Comparison of ENCODE assay signal across 23 mouse cellular contexts in genomic region chr11:120032052-120032451, GRCm38 (mm10). TPM values are rescaled to one million over a fixed set of nuclear protein-coding genes. Genes with fewer than 3 reads are reported as not detected.
DNase-seq lines count a peak whose midpoint lies in the region; ATAC-seq and TF ChIP-seq lines count a peak whose summit lies in the region.
"Had no signal": no experiment of that assay in that cellular context is flagged by ENCODE, and none has a peak within 500 bp of the region (broad histone marks: within the 10 kb centered on the region; RNA-seq: fewer than 3 reads in every experiment).

No protein-coding gene starts in this region.

- no peak for ATAC-seq in hindbrain, embryonic 13.5 days (ENCODE audit: low FRiP score)
- ATAC-seq in hindbrain, embryonic 14.5 days (ENCODE audit: low FRiP score): no peak
- ATAC-seq in lung, postnatal 0 days: peak; percentile 19; the same call in 1 of the 2 replicates
- ATAC-seq in intestine, embryonic 16.5 days: no peak; the same call in 1 of the 2 replicates
- ATAC-seq: forebrain, embryonic 14.5 days; Patski had no signal

- 67% methylated on average over 8 of the region's 8 CpGs for WGBS in hindbrain, embryonic 13.5 days
- WGBS in hindbrain, embryonic 14.5 days: 62% methylated on average over 8 of the region's 8 CpGs
- WGBS in lung, postnatal 0 days: 40% methylated on average over 8 of the region's 8 CpGs
- 38% methylated on average over 8 of the region's 8 CpGs for WGBS in intestine, embryonic 16.5 days

- no peak for TF ChIP-seq EP300 in lung, postnatal 0 days (IDR thresholded peaks at IDR 0.05)

- H3K9me3 ChIP-seq in hindbrain, embryonic 13.5 days: no peaks in the 10 kb centered on the region
- H3K9me3 ChIP-seq in hindbrain, embryonic 14.5 days (ENCODE audit: control insufficient read depth, low read length): no peaks in the 10 kb centered on the region
- H3K9me3 ChIP-seq in lung, postnatal 0 days (ENCODE audit: low read length): no peaks in the 10 kb centered on the region
- no peaks in the 10 kb centered on the region for H3K9me3 ChIP-seq in intestine, embryonic 16.5 days (ENCODE audit: control insufficient read depth, low read length)
- H3K9me3 ChIP-seq: G1E; liver, embryonic 13.5 days; neural tube, embryonic 15.5 days had no signal

- TF ChIP-seq CTCF in lung, postnatal 0 days (IDR thresholded peaks at IDR 0.05): no peak

- no peaks in the 10 kb centered on the region for H3K27me3 ChIP-seq in hindbrain, embryonic 13.5 days
- H3K27me3 ChIP-seq in hindbrain, embryonic 14.5 days (ENCODE audit: control insufficient read depth, insufficient read depth, low read length): no peaks in the 10 kb centered on the region
- no peaks in the 10 kb centered on the region for H3K27me3 ChIP-seq in lung, postnatal 0 days (replicated peaks; ENCODE audit: insufficient read depth, low read length)
- H3K27me3 ChIP-seq in intestine, embryonic 16.5 days (replicated peaks; ENCODE audit: control insufficient read depth, insufficient read depth, low read length): no peaks in the 10 kb centered on the region
- H3K27me3 ChIP-seq: liver, embryonic 13.5 days; neural tube, embryonic 15.5 days; Patski had no signal

- H3K4me1 ChIP-seq in hindbrain, embryonic 13.5 days (replicated peaks): peaks cover 25% of the 10 kb centered on the region
- H3K4me1 ChIP-seq in hindbrain, embryonic 14.5 days (replicated peaks; ENCODE audit: control insufficient read depth, insufficient read depth, low read length): no peaks in the 10 kb centered on the region
- H3K4me1 ChIP-seq in lung, postnatal 0 days (ENCODE audit: insufficient read depth, low read depth, low read length): no peaks in the 10 kb centered on the region
- H3K4me1 ChIP-seq in intestine, embryonic 16.5 days (ENCODE audit: control insufficient read depth, insufficient read depth, low read length): peaks cover 28% of the 10 kb centered on the region

- no peak overlapping the region for H3K4me2 ChIP-seq in hindbrain, embryonic 13.5 days
- H3K4me2 ChIP-seq in hindbrain, embryonic 14.5 days (replicated peaks): no peak overlapping the region
- H3K4me2 ChIP-seq in lung, postnatal 0 days (replicated peaks; ENCODE audit: low read depth, low read length): no peak overlapping the region
- H3K4me2 ChIP-seq in intestine, embryonic 16.5 days (ENCODE audit: low read depth, low read length): no peak overlapping the region
- H3K4me2 ChIP-seq: heart, embryonic 11.5 days; liver, embryonic 13.5 days; neural tube, embryonic 15.5 days had no signal

- H3K4me3 ChIP-seq in hindbrain, embryonic 13.5 days: no peak overlapping the region
- H3K4me3 ChIP-seq in hindbrain, embryonic 14.5 days (replicated peaks; ENCODE audit: low read length): no peak overlapping the region
- H3K4me3 ChIP-seq in lung, postnatal 0 days (ENCODE audit: low read depth, low read length): no peak overlapping the region
- H3K4me3 ChIP-seq in intestine, embryonic 16.5 days (ENCODE audit: low read length): no peak overlapping the region
- H3K4me3 ChIP-seq: gastrocnemius, adult 2 months; liver, embryonic 13.5 days; neural tube, embryonic 15.5 days had no signal

- no peak overlapping the region for H3K27ac ChIP-seq in hindbrain, embryonic 13.5 days
- no peak overlapping the region for H3K27ac ChIP-seq in hindbrain, embryonic 14.5 days
- no peak overlapping the region for H3K27ac ChIP-seq in lung, postnatal 0 days (ENCODE audit: low read length)
- H3K27ac ChIP-seq in intestine, embryonic 16.5 days (ENCODE audit: low read length): peak overlapping the region; percentile 39
- H3K27ac ChIP-seq: gastrocnemius, adult 2 months; liver, embryonic 13.5 days; macrophage; neural tube, embryonic 15.5 days had no signal

- DNase-seq in hindbrain, embryonic 14.5 days (ENCODE audit: low spot score): no peak
- no peak for DNase-seq in lung, postnatal 0 days (ENCODE audit: low spot score)
- no peak for DNase-seq in lung, adult 18-20 months
- DNase-seq in right cerebral cortex, postnatal 14 days: no peak
- no peak for DNase-seq in adrenal gland, postnatal 10 days
- DNase-seq: adrenal gland, adult 2 months; cerebellum, adult 18-20 months; cerebellum, postnatal 36 days; embryo, embryonic 11 days; gastrocnemius, adult 2 months; heart, postnatal 10 days; kidney, adult 9 months; kidney, postnatal 25 days; liver, embryonic 13.5 days; right cerebral cortex, adult 18-20 months had no signal

- peak overlapping the region; percentile 35; the same call in 1 of the 2 replicates for H3K9ac ChIP-seq in hindbrain, embryonic 13.5 days
- H3K9ac ChIP-seq in hindbrain, embryonic 14.5 days: no peak overlapping the region
- no peak overlapping the region for H3K9ac ChIP-seq in lung, postnatal 0 days (replicated peaks; ENCODE audit: low read depth)
- 0 out of 2 replicates have a peak overlapping the region, but pooled peaks have one; percentile 24 for H3K9ac ChIP-seq in intestine, embryonic 16.5 days (ENCODE audit: low read depth, low read length)
- H3K9ac ChIP-seq: liver, embryonic 13.5 days; neural tube, embryonic 15.5 days had no signal

- H3K36me3 ChIP-seq in hindbrain, embryonic 13.5 days: no peaks in the 10 kb centered on the region
- H3K36me3 ChIP-seq in hindbrain, embryonic 14.5 days (replicated peaks; ENCODE audit: control insufficient read depth, insufficient read depth): no peaks in the 10 kb centered on the region
- H3K36me3 ChIP-seq in lung, postnatal 0 days (ENCODE audit: insufficient read depth, low read length): no peaks in the 10 kb centered on the region
- no peaks in the 10 kb centered on the region for H3K36me3 ChIP-seq in intestine, embryonic 16.5 days (ENCODE audit: control insufficient read depth, insufficient read depth, low read length)
- H3K36me3 ChIP-seq: G1E; liver, embryonic 13.5 days; neural tube, embryonic 15.5 days had no signal

RNA-seq across cellular contexts. Expression of gene Aatk, which starts 14.9 kb away (rescaled TPM):
- 24.1 and 24.3 TPM in 2 replicates for polyA plus RNA-seq in hindbrain, embryonic 13.5 days (2015; fragmentation: Nextera tagmentation; extraction: Ambion mirVana)
- polyA plus RNA-seq in hindbrain, embryonic 14.5 days (2014; fragmentation: Nextera tagmentation; extraction: Ambion mirVana): 45.3 and 49.1 TPM in 2 replicates
- 1.4 and 1.7 TPM in 2 replicates for polyA plus RNA-seq in lung, postnatal 0 days (2015; fragmentation: Nextera tagmentation; extraction: Ambion mirVana)
- 1.7 and 2.3 TPM in 2 replicates for polyA plus RNA-seq in intestine, embryonic 16.5 days (2015; fragmentation: Nextera tagmentation; extraction: Ambion mirVana)
- total RNA-seq in adrenal gland, postnatal 10 days (2021): 10 to 100 TPM; 16.3 to 23.5 TPM
- polyA plus RNA-seq: G1E had no signal

RNA-seq across cellular contexts. Expression of gene Cep131, which starts 54.6 kb away (rescaled TPM):
- polyA plus RNA-seq in hindbrain, embryonic 13.5 days (2015; fragmentation: Nextera tagmentation; extraction: Ambion mirVana): 23.2 and 26.7 TPM in 2 replicates
- polyA plus RNA-seq in hindbrain, embryonic 14.5 days (2014; fragmentation: Nextera tagmentation; extraction: Ambion mirVana): 27.8 and 28.1 TPM in 2 replicates
- polyA plus RNA-seq in lung, postnatal 0 days (2015; fragmentation: Nextera tagmentation; extraction: Ambion mirVana): 7.6 and 9.6 TPM in 2 replicates
- 12.0 and 12.2 TPM in 2 replicates for polyA plus RNA-seq in intestine, embryonic 16.5 days (2015; fragmentation: Nextera tagmentation; extraction: Ambion mirVana)
- 10 to 100 TPM; 52.2 to 87.4 TPM for total RNA-seq in adrenal gland, postnatal 10 days (2021)

Comparison
In these comparisons a context has a peak if more than half of its experiments do, and no peak if none do; other contexts are left out.
1. H3K9ac ChIP-seq: peak in hindbrain, embryonic 13.5 days (single experiment) and intestine, embryonic 16.5 days (single experiment); none in hindbrain, embryonic 14.5 days (single experiment) and lung, postnatal 0 days (single experiment).